Mouse (Mus musculus) urinary bladder, postnatal 14 days (tissue): ENCODE data around the gene Mlh3.
A peak's percentile ranks its signal among the peaks of the same experiment; 100 is the strongest.

Experiments used
- DNase-seq: peaks from one replicate; pipeline ENCODE4 v3.0.0; 2021; ENCODE audit warnings: low spot score

Mlh3 gene

DNA sequence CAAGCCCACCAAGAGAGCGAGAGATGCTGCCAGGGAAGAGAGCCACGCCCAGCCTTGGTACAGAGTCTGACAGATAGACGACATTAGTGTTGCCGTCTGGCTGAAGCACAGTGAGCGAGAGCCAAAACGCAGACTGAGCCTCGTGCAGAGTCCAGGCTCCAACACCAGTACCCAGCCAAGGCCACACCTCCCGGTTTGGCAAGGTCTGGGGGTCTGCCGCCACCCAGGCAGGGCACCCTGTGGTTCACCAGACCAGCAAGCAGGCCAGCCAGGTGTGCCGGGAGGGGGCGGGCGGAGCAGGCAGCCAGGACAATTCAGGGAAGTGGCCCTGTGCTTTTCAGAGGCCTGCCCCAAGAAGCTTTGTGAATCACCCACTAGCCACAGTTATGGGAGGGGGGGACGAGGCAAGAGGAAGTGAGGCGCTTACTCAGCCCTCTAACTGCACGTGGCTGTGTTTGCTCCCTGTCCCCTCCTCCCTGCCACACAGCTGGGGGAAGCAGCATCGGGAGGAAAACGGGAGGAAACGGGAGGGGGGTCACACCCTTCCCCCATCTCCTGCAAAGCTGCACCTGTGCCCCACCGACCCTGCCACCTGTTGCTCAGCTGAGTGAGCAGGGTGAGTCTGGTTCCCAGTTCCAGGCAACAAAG lies 77.8 kb downstream of the Mlh3 start:
- DNase-seq, result peak; percentile 54

DNA sequence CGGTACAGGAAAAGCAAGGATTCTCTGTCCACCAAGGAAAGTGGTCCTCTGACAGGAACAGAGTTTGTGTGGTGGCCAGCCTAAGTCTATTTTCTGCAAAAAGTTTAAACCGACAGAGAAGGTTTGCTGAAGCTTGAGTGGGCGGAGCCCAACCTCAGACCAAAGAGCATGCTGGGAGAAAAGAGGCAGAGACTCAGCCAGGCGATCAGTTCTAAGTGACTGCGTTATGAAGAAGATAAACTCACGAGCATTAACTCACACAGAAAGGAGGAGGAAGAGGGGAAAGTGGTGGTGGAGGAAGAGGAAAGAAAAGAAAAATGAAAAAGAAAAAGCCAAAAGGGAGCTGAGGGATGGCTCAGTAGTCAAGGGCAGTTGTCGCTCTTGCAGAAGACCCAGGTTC lies 80.1 kb downstream of the Mlh3 start:
- no peak for DNase-seq

GRCm38 (mm10) chr12:85186361-85186760 lies 84.0 kb downstream of the Mlh3 start:
- no peak for DNase-seq

- DNase-seq, result no peak
These were observed 84.6 kb downstream of the Mlh3 start for GRCm38 (mm10) chr12:85185810-85186209.
